Mouse (Mus musculus): ENCODE data around the gene Itga9. TPM values are rescaled to one million over a fixed set of nuclear protein-coding genes. Genes with fewer than 3 reads are reported as not detected.

Itga9 gene
- polyA plus RNA-seq, 1 experiment from 2014 or later = 10.3 TPM

DNA sequence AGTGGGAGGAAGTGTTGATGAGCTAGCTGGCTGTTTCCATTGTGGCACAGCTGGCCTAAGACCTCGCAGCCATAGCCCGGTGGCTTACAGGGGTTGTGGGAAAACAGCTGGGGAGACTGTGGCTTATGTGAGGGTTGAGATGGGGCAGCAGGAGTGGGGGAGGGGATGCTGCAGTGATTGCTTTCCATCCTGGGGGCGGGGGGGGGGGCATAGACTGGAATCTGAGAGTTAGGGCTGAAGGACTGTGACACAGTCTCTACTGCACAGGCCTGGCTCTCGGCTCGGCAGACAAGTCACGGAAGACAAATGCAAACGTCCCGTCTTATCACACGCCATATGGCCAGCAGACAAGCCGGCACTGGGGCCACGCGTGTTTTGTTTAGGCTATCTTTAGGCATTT, 94.4 kb downstream of the Itga9 start:
- H3K4me3 ChIP-seq (ENCODE audit: low read depth, low read length) = no peak overlapping the region
- no peaks in the 10 kb centered on the region for H3K36me3 ChIP-seq (replicated peaks; ENCODE audit: control insufficient read depth, insufficient read depth, low read depth, low read length)
- no peaks in the 10 kb centered on the region for H3K9me3 ChIP-seq (replicated peaks; ENCODE audit: control insufficient read depth, low read length)
- ATAC-seq (replicated peaks; ENCODE audit: insufficient number of reproducible peaks, low FRiP score, low TSS enrichment, low read depth) (peak; percentile 35; the same call in 1 of the 2 replicates), DNase-seq (ENCODE audit: low spot score) (peak; percentile 53)
- no peaks in the 10 kb centered on the region for H3K27me3 ChIP-seq (ENCODE audit: control insufficient read depth, insufficient read depth, low read length)
- no peak overlapping the region for H3K9ac ChIP-seq (replicated peaks; ENCODE audit: low read length)
- peak overlapping the region; percentile 70 for H3K27ac ChIP-seq (replicated peaks; ENCODE audit: low read depth, low read length)
- WGBS = 33% methylated on average over 12 of the region's 12 CpGs
- peaks cover 5% of the 10 kb centered on the region; the same call in 1 of the 2 replicates for H3K4me1 ChIP-seq (ENCODE audit: control insufficient read depth, insufficient read depth, low read length)
- no peak overlapping the region for H3K4me2 ChIP-seq (ENCODE audit: low read depth, low read length)

DNA sequence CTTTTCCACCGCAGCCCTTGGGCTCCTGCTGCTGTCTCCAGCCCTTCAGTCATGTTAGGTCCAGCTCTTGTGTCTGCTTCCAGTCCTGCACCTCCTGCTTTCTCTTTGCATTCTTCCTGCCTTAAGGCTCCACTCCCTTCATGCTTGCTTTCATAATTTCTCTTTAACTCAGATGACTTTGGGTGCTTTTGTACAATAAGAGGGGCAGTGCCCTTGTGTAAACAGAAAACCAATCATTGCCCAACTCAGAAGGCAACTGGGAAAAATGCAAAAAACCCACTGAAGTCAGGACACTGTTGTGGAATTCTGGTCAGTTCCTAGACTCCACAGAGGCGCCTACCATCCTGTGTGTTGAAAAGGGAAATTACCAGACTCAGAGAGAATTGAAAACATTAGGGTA, 95.3 kb downstream of the Itga9 start:
- no peak overlapping the region for H3K27ac ChIP-seq (replicated peaks; ENCODE audit: low read depth, low read length)
- no peaks in the 10 kb centered on the region for H3K36me3 ChIP-seq (replicated peaks; ENCODE audit: control insufficient read depth, insufficient read depth, low read depth, low read length)
- H3K9ac ChIP-seq (replicated peaks; ENCODE audit: low read length) = no peak overlapping the region
- H3K9me3 ChIP-seq (replicated peaks; ENCODE audit: control insufficient read depth, low read length) = no peaks in the 10 kb centered on the region
- peaks cover 5% of the 10 kb centered on the region for H3K4me1 ChIP-seq (ENCODE audit: control insufficient read depth, insufficient read depth, low read length)
- no peak for ATAC-seq (replicated peaks; ENCODE audit: insufficient number of reproducible peaks, low FRiP score, low TSS enrichment, low read depth)
- H3K4me2 ChIP-seq (ENCODE audit: low read depth, low read length) = no peak overlapping the region
- WGBS = 90% methylated on average over 2 of the region's 2 CpGs
- H3K4me3 ChIP-seq (ENCODE audit: low read depth, low read length) = no peak overlapping the region
- no peaks in the 10 kb centered on the region for H3K27me3 ChIP-seq (ENCODE audit: control insufficient read depth, insufficient read depth, low read length)
- no peak for DNase-seq (ENCODE audit: low spot score)

DNA sequence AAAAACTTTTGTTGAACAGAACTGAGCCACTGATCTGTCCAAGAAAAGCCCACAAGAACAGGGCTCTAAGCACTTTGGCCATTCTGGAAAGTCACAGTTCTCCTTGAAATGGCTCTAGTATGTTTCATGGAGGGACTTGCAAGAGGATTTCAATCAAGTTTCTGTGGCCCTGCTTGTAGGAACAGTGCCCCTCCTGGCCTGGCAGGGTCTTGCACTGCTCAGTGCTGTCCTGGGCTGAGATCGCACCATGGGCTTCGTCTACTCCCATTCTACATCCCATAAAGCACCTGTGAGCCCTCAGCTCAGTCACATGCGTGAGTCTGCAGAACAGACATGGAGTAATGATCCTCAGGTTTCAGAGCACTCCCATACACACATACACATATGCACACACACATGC, 96.7 kb downstream of the Itga9 start:
- Histone ChIP-seq H3K9me3 (replicated peaks; ENCODE audit: control insufficient read depth, low read length) (no peaks in the 10 kb centered on the region), H3K4me1 (ENCODE audit: control insufficient read depth, insufficient read depth, low read length) (peaks cover 5% of the 10 kb centered on the region), H3K4me3 (ENCODE audit: low read depth, low read length) (no peak overlapping the region), H3K27me3 (ENCODE audit: control insufficient read depth, insufficient read depth, low read length) (no peaks in the 10 kb centered on the region), H3K9ac (replicated peaks; ENCODE audit: low read length) (no peak overlapping the region), H3K4me2 (ENCODE audit: low read depth, low read length) (no peak overlapping the region), H3K36me3 (replicated peaks; ENCODE audit: control insufficient read depth, insufficient read depth, low read depth, low read length) (no peaks in the 10 kb centered on the region), H3K27ac (replicated peaks; ENCODE audit: low read depth, low read length) (no peak overlapping the region)
- DNase-seq (ENCODE audit: low spot score) (no peak), ATAC-seq (replicated peaks; ENCODE audit: insufficient number of reproducible peaks, low FRiP score, low TSS enrichment, low read depth) (no peak)
- WGBS = 85% methylated on average over 3 of the region's 3 CpGs

DNA sequence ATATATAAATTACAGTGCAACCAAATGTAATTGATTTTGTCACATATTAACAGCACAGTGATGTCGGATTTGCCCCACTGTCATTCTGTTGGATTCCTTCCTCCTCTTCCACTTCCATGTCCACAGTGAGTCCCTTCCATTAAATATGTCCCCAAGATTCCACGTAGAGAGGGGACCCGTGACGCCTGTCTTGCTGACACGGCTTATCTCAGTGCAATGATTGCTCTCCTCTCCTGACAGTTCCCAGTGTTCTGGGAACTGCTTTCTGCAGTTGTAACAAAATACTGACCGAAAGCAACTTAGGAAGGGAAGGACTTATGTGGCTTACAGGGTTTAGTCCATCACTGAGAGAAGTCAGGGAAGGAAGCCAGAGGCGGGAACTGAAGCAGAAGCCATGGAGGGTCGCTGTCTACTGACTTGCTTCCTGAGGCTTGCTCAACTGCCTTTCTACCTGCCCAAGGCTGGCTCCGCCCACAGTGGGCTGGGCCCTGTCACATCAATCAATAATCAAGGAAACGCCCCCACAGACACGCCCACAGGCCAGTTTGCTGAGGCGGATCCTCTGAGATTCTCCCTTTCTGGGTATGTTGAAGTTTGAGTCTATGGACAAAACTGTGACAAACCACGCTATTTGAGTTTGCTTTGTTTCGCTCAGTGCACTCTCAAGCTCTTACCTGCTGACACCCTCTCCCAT, 99.0 kb downstream of the Itga9 start:
- H3K36me3 ChIP-seq (replicated peaks; ENCODE audit: control insufficient read depth, insufficient read depth, low read depth, low read length) = no peaks in the 10 kb centered on the region
- DNase-seq (ENCODE audit: low spot score) (peak; percentile 52), ATAC-seq (replicated peaks; ENCODE audit: insufficient number of reproducible peaks, low FRiP score, low TSS enrichment, low read depth) (no peak)
- H3K9me3 ChIP-seq (replicated peaks; ENCODE audit: control insufficient read depth, low read length) = no peaks in the 10 kb centered on the region
- 63% methylated on average over 14 of the region's 14 CpGs for WGBS
- no peak overlapping the region for H3K27ac ChIP-seq (replicated peaks; ENCODE audit: low read depth, low read length)
- no peak overlapping the region for H3K9ac ChIP-seq (replicated peaks; ENCODE audit: low read length)
- H3K4me3 ChIP-seq (ENCODE audit: low read depth, low read length) = no peak overlapping the region
- peaks cover 5% of the 10 kb centered on the region for H3K4me1 ChIP-seq (ENCODE audit: control insufficient read depth, insufficient read depth, low read length)
- no peaks in the 10 kb centered on the region for H3K27me3 ChIP-seq (ENCODE audit: control insufficient read depth, insufficient read depth, low read length)
- no peak overlapping the region for H3K4me2 ChIP-seq (ENCODE audit: low read depth, low read length)

DNA sequence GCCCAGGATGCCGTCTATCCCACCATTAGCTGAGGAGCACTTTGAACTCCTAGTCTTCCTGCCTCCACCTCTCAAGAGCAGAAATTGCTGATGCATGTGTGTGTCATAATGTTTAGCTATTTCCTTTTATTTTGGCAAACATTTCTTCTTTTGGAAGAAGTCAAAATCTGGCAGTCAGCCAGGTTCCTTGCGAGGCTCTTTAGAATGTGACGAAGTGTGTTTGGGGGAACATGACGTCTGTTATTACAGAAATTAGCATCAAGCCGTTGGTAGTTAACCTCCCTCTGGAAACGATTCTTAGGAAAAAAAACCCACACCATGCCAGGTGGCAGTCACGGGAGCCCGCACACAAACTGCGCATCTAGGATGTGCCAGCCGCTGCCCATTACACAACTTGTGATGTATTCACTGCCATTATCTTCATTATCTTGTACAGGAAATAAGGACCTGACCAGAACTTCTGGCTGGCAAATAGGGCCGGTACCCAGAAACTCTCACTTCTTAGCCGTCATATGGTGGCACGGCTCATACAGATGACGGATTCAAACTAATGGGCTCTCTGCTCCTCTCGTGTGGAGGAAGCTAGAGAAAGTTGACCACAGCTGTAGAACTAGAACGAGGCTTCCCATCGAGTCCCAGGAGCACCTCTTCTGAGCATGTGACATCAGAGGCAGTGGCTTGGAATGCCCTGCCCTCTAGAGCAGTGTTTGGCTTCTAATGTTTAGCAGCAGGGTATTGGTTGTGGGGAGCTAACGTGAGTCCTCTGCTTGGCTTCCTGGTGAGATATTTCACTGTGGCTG, 99.9 kb downstream of the Itga9 start:
- Histone ChIP-seq H3K9ac (replicated peaks; ENCODE audit: low read length) (no peak overlapping the region), H3K4me2 (ENCODE audit: low read depth, low read length) (no peak overlapping the region), H3K9me3 (replicated peaks; ENCODE audit: control insufficient read depth, low read length) (no peaks in the 10 kb centered on the region), H3K4me1 (ENCODE audit: control insufficient read depth, insufficient read depth, low read length) (peaks cover 3% of the 10 kb centered on the region), H3K4me3 (ENCODE audit: low read depth, low read length) (no peak overlapping the region), H3K27me3 (ENCODE audit: control insufficient read depth, insufficient read depth, low read length) (no peaks in the 10 kb centered on the region), H3K36me3 (replicated peaks; ENCODE audit: control insufficient read depth, insufficient read depth, low read depth, low read length) (no peaks in the 10 kb centered on the region), H3K27ac (replicated peaks; ENCODE audit: low read depth, low read length) (no peak overlapping the region)
- WGBS = 67% methylated on average over 18 of the region's 18 CpGs
- ATAC-seq (replicated peaks; ENCODE audit: insufficient number of reproducible peaks, low FRiP score, low TSS enrichment, low read depth) (no peak), DNase-seq (ENCODE audit: low spot score) (no peak)

DNA sequence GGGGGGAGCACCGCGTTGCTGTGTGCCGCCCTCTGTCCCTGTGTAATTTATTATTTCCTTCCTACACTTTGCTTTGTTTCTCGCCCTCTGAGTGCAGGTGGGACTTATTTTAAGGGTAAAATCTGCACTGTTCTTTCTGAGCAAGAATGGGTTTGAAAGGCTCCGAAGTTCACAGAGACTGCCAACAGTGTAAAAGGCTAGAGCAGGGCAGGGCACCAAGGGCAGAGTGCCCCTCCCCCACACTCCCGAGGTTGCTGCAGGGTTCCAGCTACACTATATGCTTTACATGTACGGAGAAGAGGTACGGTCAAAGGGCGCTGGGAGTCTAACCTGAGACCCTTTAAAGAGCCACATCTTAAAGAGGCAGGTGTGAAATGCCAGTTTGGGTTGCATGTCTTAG, 104.1 kb downstream of the Itga9 start:
- DNase-seq (ENCODE audit: low spot score) (no peak), ATAC-seq (replicated peaks; ENCODE audit: insufficient number of reproducible peaks, low FRiP score, low TSS enrichment, low read depth) (no peak)
- Histone ChIP-seq H3K27ac (replicated peaks; ENCODE audit: low read depth, low read length) (no peak overlapping the region), H3K27me3 (ENCODE audit: control insufficient read depth, insufficient read depth, low read length) (no peaks in the 10 kb centered on the region), H3K36me3 (replicated peaks; ENCODE audit: control insufficient read depth, insufficient read depth, low read depth, low read length) (no peaks in the 10 kb centered on the region; the same call in 1 of the 2 replicates), H3K4me2 (ENCODE audit: low read depth, low read length) (no peak overlapping the region), H3K9ac (replicated peaks; ENCODE audit: low read length) (no peak overlapping the region), H3K4me3 (ENCODE audit: low read depth, low read length) (no peak overlapping the region), H3K4me1 (ENCODE audit: control insufficient read depth, insufficient read depth, low read length) (no peaks in the 10 kb centered on the region; the same call in 1 of the 2 replicates), H3K9me3 (replicated peaks; ENCODE audit: control insufficient read depth, low read length) (no peaks in the 10 kb centered on the region)
- 69% methylated on average over 9 of the region's 9 CpGs for WGBS

DNA sequence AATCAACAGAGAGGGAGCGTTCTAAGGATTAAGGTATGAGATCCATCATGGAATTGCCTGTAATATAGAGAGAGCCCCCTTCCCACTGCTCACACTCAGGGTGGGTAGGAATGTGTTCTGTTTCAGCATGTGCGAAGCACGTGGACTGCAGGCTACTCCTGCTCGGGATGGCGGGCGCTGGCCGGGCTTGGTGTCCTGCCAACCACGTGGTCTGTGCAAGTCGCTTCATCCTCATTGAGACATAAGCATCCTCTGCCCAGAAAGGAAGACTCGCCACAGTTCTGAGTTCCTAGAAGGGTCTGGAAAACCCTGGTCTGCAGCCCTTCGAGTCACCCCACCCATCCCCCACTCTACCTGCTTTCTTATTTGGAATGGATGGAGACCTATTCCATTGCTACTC, 105.3 kb downstream of the Itga9 start:
- H3K4me1 ChIP-seq (ENCODE audit: control insufficient read depth, insufficient read depth, low read length) = no peaks in the 10 kb centered on the region
- WGBS = 87% methylated on average over 11 of the region's 11 CpGs
- no peak for DNase-seq (ENCODE audit: low spot score)
- H3K27me3 ChIP-seq (ENCODE audit: control insufficient read depth, insufficient read depth, low read length) = no peaks in the 10 kb centered on the region
- no peak for ATAC-seq (replicated peaks; ENCODE audit: insufficient number of reproducible peaks, low FRiP score, low TSS enrichment, low read depth)
- H3K9me3 ChIP-seq (replicated peaks; ENCODE audit: control insufficient read depth, low read length) = no peaks in the 10 kb centered on the region
- no peak overlapping the region for H3K9ac ChIP-seq (replicated peaks; ENCODE audit: low read length)
- H3K36me3 ChIP-seq (replicated peaks; ENCODE audit: control insufficient read depth, insufficient read depth, low read depth, low read length) = no peaks in the 10 kb centered on the region; the same call in 1 of the 2 replicates
- no peak overlapping the region for H3K27ac ChIP-seq (replicated peaks; ENCODE audit: low read depth, low read length)
- no peak overlapping the region for H3K4me3 ChIP-seq (ENCODE audit: low read depth, low read length)
- H3K4me2 ChIP-seq (ENCODE audit: low read depth, low read length) = no peak overlapping the region

DNA sequence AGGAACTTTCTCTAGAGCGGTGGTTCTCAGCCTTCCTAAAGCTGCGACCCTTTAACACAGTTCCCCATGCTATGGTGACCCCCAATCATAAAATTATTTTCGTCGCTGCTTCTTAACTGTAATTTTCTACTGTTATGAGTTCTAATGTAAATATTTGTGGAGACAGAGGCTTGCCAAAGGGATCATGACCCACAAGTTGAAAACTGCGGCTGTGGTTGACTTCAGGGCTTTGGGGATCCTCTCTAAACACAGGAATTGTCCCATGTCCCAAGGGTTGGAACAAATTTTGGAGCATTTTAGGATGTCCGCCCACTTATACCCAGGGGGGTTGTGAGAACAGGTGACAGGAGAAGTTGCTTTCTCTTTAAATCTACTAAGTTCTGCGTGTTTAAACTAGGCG, 107.0 kb downstream of the Itga9 start:
- no peak overlapping the region for H3K4me3 ChIP-seq (ENCODE audit: low read depth, low read length)
- H3K27ac ChIP-seq (replicated peaks; ENCODE audit: low read depth, low read length) = no peak overlapping the region
- WGBS = 89% methylated on average over 8 of the region's 8 CpGs
- no peaks in the 10 kb centered on the region; the same call in 1 of the 2 replicates for H3K36me3 ChIP-seq (replicated peaks; ENCODE audit: control insufficient read depth, insufficient read depth, low read depth, low read length)
- H3K9ac ChIP-seq (replicated peaks; ENCODE audit: low read length) = no peak overlapping the region
- no peaks in the 10 kb centered on the region for H3K9me3 ChIP-seq (replicated peaks; ENCODE audit: control insufficient read depth, low read length)
- DNase-seq (ENCODE audit: low spot score) (no peak), ATAC-seq (replicated peaks; ENCODE audit: insufficient number of reproducible peaks, low FRiP score, low TSS enrichment, low read depth) (no peak)
- H3K4me1 ChIP-seq (ENCODE audit: control insufficient read depth, insufficient read depth, low read length) = no peaks in the 10 kb centered on the region
- H3K27me3 ChIP-seq (ENCODE audit: control insufficient read depth, insufficient read depth, low read length) = no peaks in the 10 kb centered on the region
- no peak overlapping the region for H3K4me2 ChIP-seq (ENCODE audit: low read depth, low read length)
